Mouse (Mus musculus): ENCODE data around the gene Sec61a1. TPM values are rescaled to one million over a fixed set of nuclear protein-coding genes. Genes with fewer than 3 reads are reported as not detected.

Sec61a1 gene
- polyA plus RNA-seq, 1 experiment from 2014 or later = 195 TPM

GRCm38 (mm10) chr6:88523451-88523850, 4.7 kb upstream of the Sec61a1 start:
- 84% methylated on average over 3 of the region's 3 CpGs for WGBS
- Histone ChIP-seq H3K9ac (ENCODE audit: low read length) (no peak overlapping the region), H3K27ac (ENCODE audit: low read depth, low read length) (no peak overlapping the region), H3K9me3 (ENCODE audit: control insufficient read depth, low read length) (no peaks in the 10 kb centered on the region), H3K27me3 (ENCODE audit: control insufficient read depth, insufficient read depth, low read length) (no peaks in the 10 kb centered on the region), H3K4me2 (ENCODE audit: low read depth) (no peak overlapping the region), H3K4me3 (ENCODE audit: low read depth, low read length) (no peak overlapping the region), H3K4me1 (ENCODE audit: control insufficient read depth, insufficient read depth, low read length) (peaks cover 4% of the 10 kb centered on the region), H3K36me3 (ENCODE audit: control insufficient read depth, insufficient read depth, low read length) (no peaks in the 10 kb centered on the region)
- DNase-seq (ENCODE audit: low spot score) = no peak
- no peak for ATAC-seq (ENCODE audit: insufficient read depth, low FRiP score, low TSS enrichment)

- Histone ChIP-seq H3K36me3 (ENCODE audit: control insufficient read depth, insufficient read depth, low read length) (no peaks in the 10 kb centered on the region), H3K4me3 (ENCODE audit: low read depth, low read length) (no peak overlapping the region), H3K4me2 (ENCODE audit: low read depth) (no peak overlapping the region), H3K9ac (ENCODE audit: low read length) (no peak overlapping the region), H3K9me3 (ENCODE audit: control insufficient read depth, low read length) (no peaks in the 10 kb centered on the region), H3K4me1 (ENCODE audit: control insufficient read depth, insufficient read depth, low read length) (peaks cover 4% of the 10 kb centered on the region), H3K27ac (ENCODE audit: low read depth, low read length) (no peak overlapping the region), H3K27me3 (ENCODE audit: control insufficient read depth, insufficient read depth, low read length) (no peaks in the 10 kb centered on the region)
- DNase-seq (ENCODE audit: low spot score) (no peak), ATAC-seq (ENCODE audit: insufficient read depth, low FRiP score, low TSS enrichment) (no peak)
- 71% methylated on average over 3 of the region's 3 CpGs for WGBS
Measured at GRCm38 (mm10) chr6:88523043-88523442, 4.3 kb upstream of the Sec61a1 start.

GRCm38 (mm10) chr6:88522606-88523005, 3.9 kb upstream of the Sec61a1 start:
- no peak overlapping the region for H3K9ac ChIP-seq (ENCODE audit: low read length)
- no peaks in the 10 kb centered on the region for H3K9me3 ChIP-seq (ENCODE audit: control insufficient read depth, low read length)
- no peak overlapping the region for H3K27ac ChIP-seq (ENCODE audit: low read depth, low read length)
- no peak overlapping the region for H3K4me2 ChIP-seq (ENCODE audit: low read depth)
- peaks cover 8% of the 10 kb centered on the region for H3K4me1 ChIP-seq (ENCODE audit: control insufficient read depth, insufficient read depth, low read length)
- 84% methylated on average over 3 of the region's 3 CpGs for WGBS
- H3K4me3 ChIP-seq (ENCODE audit: low read depth, low read length) = no peak overlapping the region
- H3K36me3 ChIP-seq (ENCODE audit: control insufficient read depth, insufficient read depth, low read length) = no peaks in the 10 kb centered on the region
- DNase-seq (ENCODE audit: low spot score) (no peak), ATAC-seq (ENCODE audit: insufficient read depth, low FRiP score, low TSS enrichment) (no peak)
- H3K27me3 ChIP-seq (ENCODE audit: control insufficient read depth, insufficient read depth, low read length) = no peaks in the 10 kb centered on the region

GRCm38 (mm10) chr6:88521821-88522220, 3.1 kb upstream of the Sec61a1 start:
- ATAC-seq (ENCODE audit: insufficient read depth, low FRiP score, low TSS enrichment) (no peak), DNase-seq (ENCODE audit: low spot score) (no peak)
- 88% methylated on average over 7 of the region's 7 CpGs for WGBS

GRCm38 (mm10) chr6:88517701-88518403, 853 bp downstream of the Sec61a1 start:
- 16% methylated on average over 18 of the region's 18 CpGs for WGBS

More at GRCm38 (mm10) chr6:88521821-88522220, 3.1 kb upstream of the Sec61a1 start:
- Histone ChIP-seq H3K9me3 (ENCODE audit: control insufficient read depth, low read length) (no peaks in the 10 kb centered on the region), H3K9ac (ENCODE audit: low read length) (no peak overlapping the region), H3K4me3 (ENCODE audit: low read depth, low read length) (no peak overlapping the region), H3K4me1 (ENCODE audit: control insufficient read depth, insufficient read depth, low read length) (peaks cover 15% of the 10 kb centered on the region), H3K27ac (ENCODE audit: low read depth, low read length) (no peak overlapping the region), H3K36me3 (ENCODE audit: control insufficient read depth, insufficient read depth, low read length) (no peaks in the 10 kb centered on the region), H3K4me2 (ENCODE audit: low read depth) (no peak overlapping the region), H3K27me3 (ENCODE audit: control insufficient read depth, insufficient read depth, low read length) (no peaks in the 10 kb centered on the region)

GRCm38 (mm10) chr6:88516667-88517066, 2.0 kb downstream of the Sec61a1 start:
- ATAC-seq (ENCODE audit: insufficient read depth, low FRiP score, low TSS enrichment) = no peak
- Histone ChIP-seq H3K27me3 (ENCODE audit: control insufficient read depth, insufficient read depth, low read length) (no peaks in the 10 kb centered on the region), H3K36me3 (ENCODE audit: control insufficient read depth, insufficient read depth, low read length) (peaks cover 10% of the 10 kb centered on the region), H3K4me3 (ENCODE audit: low read depth, low read length) (no peak overlapping the region), H3K4me1 (ENCODE audit: control insufficient read depth, insufficient read depth, low read length) (peaks cover 15% of the 10 kb centered on the region), H3K4me2 (ENCODE audit: low read depth) (no peak overlapping the region), H3K9ac (ENCODE audit: low read length) (no peak overlapping the region), H3K9me3 (ENCODE audit: control insufficient read depth, low read length) (no peaks in the 10 kb centered on the region), H3K27ac (ENCODE audit: low read depth, low read length) (no peak overlapping the region)
- DNase-seq (ENCODE audit: low spot score) = no peak
- WGBS = 80% methylated on average over 5 of the region's 5 CpGs

More at GRCm38 (mm10) chr6:88517701-88518403, 853 bp downstream of the Sec61a1 start:
- DNase-seq (ENCODE audit: low spot score) (no peak), ATAC-seq (ENCODE audit: insufficient read depth, low FRiP score, low TSS enrichment) (0 out of 2 replicates have a peak, but pooled peaks have one; percentile 1)
- Histone ChIP-seq H3K9me3 (ENCODE audit: control insufficient read depth, low read length) (no peaks in the 10 kb centered on the region), H3K4me2 (ENCODE audit: low read depth) (peak overlapping the region; percentile 93), H3K4me1 (ENCODE audit: control insufficient read depth, insufficient read depth, low read length) (peaks cover 15% of the 10 kb centered on the region), H3K4me3 (ENCODE audit: low read depth, low read length) (peak overlapping the region; percentile 93), H3K27me3 (ENCODE audit: control insufficient read depth, insufficient read depth, low read length) (no peaks in the 10 kb centered on the region), H3K27ac (ENCODE audit: low read depth, low read length) (peak overlapping the region; percentile 62; the same call in 1 of the 2 replicates), H3K9ac (ENCODE audit: low read length) (peak overlapping the region; percentile 94), H3K36me3 (ENCODE audit: control insufficient read depth, insufficient read depth, low read length) (peaks cover 3% of the 10 kb centered on the region; the same call in 1 of the 2 replicates)

GRCm38 (mm10) chr6:88515971-88516370, 2.7 kb downstream of the Sec61a1 start:
- WGBS = 85% methylated on average over 8 of the region's 8 CpGs
- DNase-seq (ENCODE audit: low spot score) (no peak), ATAC-seq (ENCODE audit: insufficient read depth, low FRiP score, low TSS enrichment) (no peak)
- Histone ChIP-seq H3K9ac (ENCODE audit: low read length) (no peak overlapping the region), H3K4me3 (ENCODE audit: low read depth, low read length) (no peak overlapping the region), H3K4me1 (ENCODE audit: control insufficient read depth, insufficient read depth, low read length) (peaks cover 15% of the 10 kb centered on the region), H3K9me3 (ENCODE audit: control insufficient read depth, low read length) (no peaks in the 10 kb centered on the region), H3K4me2 (ENCODE audit: low read depth) (no peak overlapping the region), H3K36me3 (ENCODE audit: control insufficient read depth, insufficient read depth, low read length) (peaks cover 14% of the 10 kb centered on the region), H3K27me3 (ENCODE audit: control insufficient read depth, insufficient read depth, low read length) (no peaks in the 10 kb centered on the region), H3K27ac (ENCODE audit: low read depth, low read length) (no peak overlapping the region)

- no peaks in the 10 kb centered on the region for H3K27me3 ChIP-seq (ENCODE audit: control insufficient read depth, insufficient read depth, low read length)
- no peak overlapping the region for H3K4me2 ChIP-seq (ENCODE audit: low read depth)
- H3K4me1 ChIP-seq (ENCODE audit: control insufficient read depth, insufficient read depth, low read length) = peaks cover 13% of the 10 kb centered on the region
- no peak overlapping the region for H3K27ac ChIP-seq (ENCODE audit: low read depth, low read length)
- H3K9me3 ChIP-seq (ENCODE audit: control insufficient read depth, low read length) = no peaks in the 10 kb centered on the region
- no peak for DNase-seq (ENCODE audit: low spot score)
- no peak overlapping the region for H3K4me3 ChIP-seq (ENCODE audit: low read depth, low read length)
- peaks cover 26% of the 10 kb centered on the region for H3K36me3 ChIP-seq (ENCODE audit: control insufficient read depth, insufficient read depth, low read length)
- 96% methylated on average over 4 of the region's 4 CpGs for WGBS
- no peak for ATAC-seq (ENCODE audit: insufficient read depth, low FRiP score, low TSS enrichment)
- H3K9ac ChIP-seq (ENCODE audit: low read length) = no peak overlapping the region
Measured at GRCm38 (mm10) chr6:88514546-88514945, 4.2 kb downstream of the Sec61a1 start.

GRCm38 (mm10) chr6:88513984-88514383, 4.7 kb downstream of the Sec61a1 start:
- no peak overlapping the region for H3K4me2 ChIP-seq (ENCODE audit: low read depth)
- H3K4me3 ChIP-seq (ENCODE audit: low read depth, low read length) = no peak overlapping the region
- no peak overlapping the region for H3K27ac ChIP-seq (ENCODE audit: low read depth, low read length)
- peaks cover 10% of the 10 kb centered on the region; the same call in 1 of the 2 replicates for H3K4me1 ChIP-seq (ENCODE audit: control insufficient read depth, insufficient read depth, low read length)
- no peaks in the 10 kb centered on the region for H3K27me3 ChIP-seq (ENCODE audit: control insufficient read depth, insufficient read depth, low read length)
- WGBS = 95% methylated on average over 8 of the region's 8 CpGs
- ATAC-seq (ENCODE audit: insufficient read depth, low FRiP score, low TSS enrichment) (no peak), DNase-seq (ENCODE audit: low spot score) (no peak)
- no peaks in the 10 kb centered on the region for H3K9me3 ChIP-seq (ENCODE audit: control insufficient read depth, low read length)
- no peak overlapping the region for H3K9ac ChIP-seq (ENCODE audit: low read length)
- peaks cover 29% of the 10 kb centered on the region for H3K36me3 ChIP-seq (ENCODE audit: control insufficient read depth, insufficient read depth, low read length)

Data from neural tube, embryonic 11.5 days (tissue).